10 mouse cellular contexts compared by ENCODE assay signal in genomic region chr15:78960088-78960487, GRCm38 (mm10). TPM values are rescaled to one million over a fixed set of nuclear protein-coding genes. Genes with fewer than 3 reads are reported as not detected.
DNase-seq lines count a peak whose midpoint lies in the region; ATAC-seq and TF ChIP-seq lines count a peak whose summit lies in the region.
"Had no signal": no experiment of that assay in that cellular context is flagged by ENCODE, and none has a peak within 500 bp of the region (broad histone marks: within the 10 kb centered on the region; RNA-seq: fewer than 3 reads in every experiment).

No protein-coding gene starts in this region.

- H3K4me3 ChIP-seq in intestine, embryonic 16.5 days (ENCODE audit: low read length), result no peak overlapping the region
- no peak overlapping the region for H3K4me3 ChIP-seq in thymus, adult 2 months (ENCODE audit: control insufficient read depth, insufficient read depth, low read length)
- H3K4me3 ChIP-seq: hindbrain, embryonic 10.5 days had no signal

- peak; percentile 76 for DNase-seq in 3134 (ENCODE audit: extremely low read depth, insufficient read length, low spot score)
- DNase-seq in 416B (ENCODE audit: low read depth), result peak; percentile 40
- DNase-seq in gastrocnemius, adult 18-20 months (ENCODE audit: low spot score), result peak; percentile 83
- DNase-seq in thymus, adult 2 months, result no peak
- DNase-seq in layer of hippocampus, postnatal 14 days (ENCODE audit: low spot score in 2 of 2), result no peak
- DNase-seq in kidney, adult 8-10 months, result no peak
- DNase-seq: kidney, postnatal 14 days; lung, embryonic 14.5 days had no signal

- H3K4me1 ChIP-seq in intestine, embryonic 16.5 days (ENCODE audit: control insufficient read depth, insufficient read depth, low read length), result peaks cover 7% of the 10 kb centered on the region; the same call in 1 of the 2 replicates
- no peaks in the 10 kb centered on the region for H3K4me1 ChIP-seq in thymus, adult 2 months (replicated peaks; ENCODE audit: control insufficient read depth, insufficient read depth, low read length)

- TF ChIP-seq CTCF in thymus, adult 2 months (IDR thresholded peaks at IDR 0.05; ENCODE audit: borderline replicate concordance, control insufficient read depth, extremely low read depth, insufficient read depth, low read length, poor library complexity), result no peak

- H3K9me3 ChIP-seq in intestine, embryonic 16.5 days (ENCODE audit: control insufficient read depth, low read length), result no peaks in the 10 kb centered on the region
- H3K9me3 ChIP-seq: hindbrain, embryonic 10.5 days had no signal

- 59% methylated on average over 4 of the region's 4 CpGs for WGBS in intestine, embryonic 16.5 days
- WGBS in thymus, adult 2 months, result 76% methylated on average over 4 of the region's 4 CpGs

- no peak for TF ChIP-seq POLR2A in thymus, adult 2 months (IDR thresholded peaks at IDR 0.05; ENCODE audit: control insufficient read depth, extremely low read depth, insufficient read depth, low read length, poor library complexity)

- no peak overlapping the region for H3K27ac ChIP-seq in intestine, embryonic 16.5 days (ENCODE audit: low read length)
- no peak overlapping the region for H3K27ac ChIP-seq in thymus, adult 2 months (ENCODE audit: control insufficient read depth, insufficient read depth, low read length)
- H3K27ac ChIP-seq: hindbrain, embryonic 10.5 days had no signal

- ATAC-seq in intestine, embryonic 16.5 days, result peak; percentile 64

- no peak overlapping the region for H3K4me2 ChIP-seq in intestine, embryonic 16.5 days (ENCODE audit: low read depth, low read length)
- H3K4me2 ChIP-seq: lung, embryonic 14.5 days had no signal

- H3K27me3 ChIP-seq in intestine, embryonic 16.5 days (replicated peaks; ENCODE audit: control insufficient read depth, insufficient read depth, low read length), result no peaks in the 10 kb centered on the region
- no peaks in the 10 kb centered on the region for H3K27me3 ChIP-seq in thymus, adult 2 months (ENCODE audit: control insufficient read depth, insufficient read depth, low read length)

- no peak overlapping the region for H3K9ac ChIP-seq in intestine, embryonic 16.5 days (ENCODE audit: low read depth, low read length)
- H3K9ac ChIP-seq: lung, embryonic 14.5 days had no signal

- H3K36me3 ChIP-seq in intestine, embryonic 16.5 days (ENCODE audit: control insufficient read depth, insufficient read depth, low read length), result no peaks in the 10 kb centered on the region
- H3K36me3 ChIP-seq in thymus, adult 2 months (ENCODE audit: control insufficient read depth, insufficient read depth, low read length), result no peaks in the 10 kb centered on the region

RNA-seq across cellular contexts. Expression of gene Triobp, which starts 12.6 kb away (rescaled TPM):
- total RNA-seq in gastrocnemius, adult 18-20 months (2021), result 10 to 100 TPM; 38.8 to 40.7 TPM
- polyA plus RNA-seq in intestine, embryonic 16.5 days (2015; fragmentation: Nextera tagmentation; extraction: Ambion mirVana), result 54.3 and 58.7 TPM in 2 replicates
- 52.2 and 70.7 TPM in 2 replicates for polyA plus RNA-seq in thymus, adult 2 months (2012; rRNA removed)
- 10 to 100 TPM; 19.3 to 21.1 TPM for total RNA-seq in layer of hippocampus, postnatal 14 days (2021)

RNA-seq across cellular contexts. Expression of gene Nol12, which starts 25.4 kb away (rescaled TPM):
- total RNA-seq in gastrocnemius, adult 18-20 months (2021), result 10 to 100 TPM; 26.4 to 29.1 TPM
- polyA plus RNA-seq in intestine, embryonic 16.5 days (2015; fragmentation: Nextera tagmentation; extraction: Ambion mirVana), result 38.1 and 43.7 TPM in 2 replicates
- polyA plus RNA-seq in thymus, adult 2 months (2012; rRNA removed), result 26.8 and 27.9 TPM in 2 replicates
- total RNA-seq in layer of hippocampus, postnatal 14 days (2021), result 10 to 100 TPM; 35.9 to 36.1 TPM

RNA-seq across cellular contexts. Expression of gene Lgals1, which starts 33.6 kb away (rescaled TPM):
- total RNA-seq in gastrocnemius, adult 18-20 months (2021), result 100 to 1,000 TPM; 229 to 364 TPM
- polyA plus RNA-seq in intestine, embryonic 16.5 days (2015; fragmentation: Nextera tagmentation; extraction: Ambion mirVana), result 865 and 927 TPM in 2 replicates
- polyA plus RNA-seq in thymus, adult 2 months (2012; rRNA removed), result 359 and 428 TPM in 2 replicates
- 10 to 100 TPM; 15.3 to 27.0 TPM for total RNA-seq in layer of hippocampus, postnatal 14 days (2021)

RNA-seq across cellular contexts. Expression of gene Pdxp, which starts 46.4 kb away (rescaled TPM):
- 1 to 10 TPM; 1.3 to 1.9 TPM for total RNA-seq in gastrocnemius, adult 18-20 months (2021)
- 2.2 and 6.4 TPM in 2 replicates for polyA plus RNA-seq in intestine, embryonic 16.5 days (2015; fragmentation: Nextera tagmentation; extraction: Ambion mirVana)
- polyA plus RNA-seq in thymus, adult 2 months (2012; rRNA removed), result 72.0 and 94.8 TPM in 2 replicates
- 100 to 1,000 TPM; 141 to 146 TPM for total RNA-seq in layer of hippocampus, postnatal 14 days (2021)

Comparison
In these comparisons a context has a peak if more than half of its experiments do, and no peak if none do; other contexts are left out.
1. DNase-seq: peak in 3134 (single experiment), 416B (single experiment) and gastrocnemius, adult 18-20 months (single experiment); none in thymus, adult 2 months (single experiment), layer of hippocampus, postnatal 14 days (0 of 2) and kidney, adult 8-10 months (0 of 2).
2. RNA of gene Lgals1, which starts 33.6 kb away (total RNA-seq): 229 to 364 TPM in gastrocnemius, adult 18-20 months; 15.3 to 27.0 TPM in layer of hippocampus, postnatal 14 days; every median in the first group is over 4 times any median in the second.